Mouse (Mus musculus) right cerebral cortex, adult 2 months (tissue): ENCODE measurements around the gene Pacsin1.

Experiments
- DNase-seq, 2 experiments: peaks; one replicate each; pipeline ENCODE4 v3.0.0; 2021 to 2022; ENCODE audit warnings: low spot score in 2 of 2

Gene Pacsin1

DNA sequence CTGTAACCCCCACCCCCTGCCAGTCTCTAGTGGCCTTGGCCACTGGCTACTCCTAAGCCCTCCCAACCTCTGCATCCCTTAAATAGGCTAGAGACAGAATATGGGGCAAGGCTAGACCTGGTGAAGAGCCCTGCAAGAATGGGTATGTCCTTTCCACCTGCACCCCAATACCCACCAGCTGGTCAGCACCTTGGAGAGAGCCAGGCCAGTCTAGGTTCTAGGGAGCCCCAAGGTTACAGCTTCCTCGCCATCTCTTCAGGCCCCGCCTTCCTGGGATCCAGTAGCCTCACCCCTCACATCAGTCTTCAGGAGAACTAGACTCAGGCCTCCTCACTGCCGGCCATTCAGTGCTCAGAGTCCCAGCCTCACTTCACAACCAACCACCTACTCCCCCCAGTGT lies 69.0 kb downstream of the Pacsin1 start:
- no peak for DNase-seq

DNA sequence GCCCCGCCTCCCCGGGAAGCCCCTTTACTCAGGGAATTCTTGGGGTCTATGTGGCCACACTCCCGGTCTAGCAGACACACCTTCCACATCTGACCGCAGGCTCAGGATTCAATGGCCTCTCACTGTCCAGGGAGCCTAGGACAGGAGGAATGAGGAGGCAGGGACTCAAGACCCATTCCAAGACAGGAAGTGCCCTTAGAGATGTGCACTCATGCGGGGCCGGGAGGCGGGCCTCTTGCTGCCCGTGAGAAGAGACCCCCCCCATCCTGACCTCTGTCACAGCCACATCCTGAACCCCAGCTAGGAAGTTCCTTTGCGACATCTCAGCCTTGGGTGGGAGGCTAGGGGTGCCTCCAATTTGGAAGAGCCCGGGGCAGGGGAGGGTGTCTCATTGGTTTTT lies 69.7 kb downstream of the Pacsin1 start:
- no peak for DNase-seq

DNA sequence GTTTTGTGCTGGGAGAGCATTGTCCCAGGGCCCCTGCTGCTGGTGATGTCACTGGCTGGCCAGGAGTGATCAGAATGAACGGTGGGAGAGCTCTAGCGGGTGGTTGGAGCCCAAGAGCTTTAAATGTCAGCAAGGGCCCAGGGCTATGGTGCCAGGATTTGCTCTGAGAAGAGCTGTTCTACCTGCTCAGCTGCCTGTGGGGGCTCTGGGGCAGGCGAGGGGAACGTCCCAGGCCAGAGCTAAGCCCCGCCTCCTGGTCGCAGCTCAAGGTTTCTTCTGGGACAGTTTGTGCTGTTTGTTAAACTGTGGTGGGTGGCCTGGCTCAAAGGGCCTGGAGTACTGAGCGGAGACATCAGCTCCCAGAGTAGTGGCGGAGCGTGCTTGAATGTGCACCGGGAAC lies 70.1 kb downstream of the Pacsin1 start:
- no peak for DNase-seq

DNA sequence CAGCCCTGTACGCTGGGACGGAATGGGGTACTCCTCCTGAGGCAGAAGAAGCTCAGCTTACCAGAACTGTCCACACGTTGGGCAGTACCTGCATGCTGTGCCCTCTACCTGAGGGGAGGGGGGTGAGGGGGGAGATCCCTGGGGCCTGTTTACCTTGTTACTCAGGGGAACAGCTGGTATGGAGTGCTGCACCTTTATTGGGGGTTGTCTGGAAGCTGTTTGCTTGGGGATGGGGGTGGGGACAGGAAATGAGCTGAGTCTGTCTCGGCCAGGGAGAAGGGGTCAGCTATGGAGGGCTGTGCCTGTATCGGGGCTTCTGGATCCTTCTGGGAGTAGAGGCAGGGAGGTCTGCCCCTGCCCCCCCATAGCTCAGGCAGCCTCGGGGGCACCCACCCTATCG lies 71.2 kb downstream of the Pacsin1 start:
- DNase-seq = no peak

DNA sequence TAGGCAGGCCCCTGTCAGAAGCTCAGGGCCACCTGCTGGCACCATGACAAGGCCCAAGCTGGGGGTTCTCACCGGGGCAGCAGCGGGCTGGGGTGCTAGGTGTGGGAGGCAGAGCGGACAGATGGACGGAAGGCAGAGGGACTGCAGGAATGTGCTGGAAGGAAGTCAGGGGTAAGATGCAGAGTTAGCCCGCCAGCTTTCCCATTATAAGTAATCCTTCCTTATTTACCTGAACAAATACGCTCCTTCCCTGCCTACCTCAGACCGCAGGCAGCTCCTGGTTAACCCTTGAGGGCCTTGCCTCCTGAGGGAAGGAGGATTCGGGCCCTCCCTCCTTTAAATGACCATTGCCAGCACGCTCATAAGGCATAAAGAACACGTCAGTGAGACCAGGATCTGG lies 73.5 kb downstream of the Pacsin1 start, which contains the start of gene Spdef:
Gene Spdef (minus strand): TSS at position 186 of the 400 bp plus-strand sequence.
- no peak for DNase-seq

GRCm38 (mm10) chr17:27732152-27732551 lies 76.8 kb downstream of the Pacsin1 start:
- no peak for DNase-seq

GRCm38 (mm10) chr17:27732694-27733093 lies 77.4 kb downstream of the Pacsin1 start:
- no peak for DNase-seq

GRCm38 (mm10) chr17:27734344-27735073 lies 79.2 kb downstream of the Pacsin1 start:
- DNase-seq = no peak

- no peak for DNase-seq
These were observed 85.7 kb downstream of the Pacsin1 start for GRCm38 (mm10) chr17:27740961-27741360.

DNA sequence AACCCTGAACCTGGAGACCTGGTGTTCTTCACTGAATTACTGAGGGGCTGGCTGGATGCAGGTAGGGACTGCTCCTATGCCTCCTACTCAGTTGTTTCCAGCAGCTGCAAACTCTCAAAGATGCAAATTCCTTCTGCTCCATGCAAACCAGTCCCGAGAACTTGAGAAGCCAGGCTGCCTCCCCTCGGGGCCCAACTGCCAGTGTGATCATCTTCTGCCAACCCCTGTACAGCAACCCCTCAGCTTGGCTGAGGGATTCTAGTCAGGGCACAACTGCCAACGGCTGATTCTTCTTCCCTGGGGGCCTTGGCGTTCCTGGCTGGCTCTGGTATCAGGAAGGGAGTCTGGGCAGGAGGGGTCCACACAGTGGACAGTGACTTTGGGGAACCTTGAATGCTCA lies 91.1 kb downstream of the Pacsin1 start:
- no peak for DNase-seq

DNA sequence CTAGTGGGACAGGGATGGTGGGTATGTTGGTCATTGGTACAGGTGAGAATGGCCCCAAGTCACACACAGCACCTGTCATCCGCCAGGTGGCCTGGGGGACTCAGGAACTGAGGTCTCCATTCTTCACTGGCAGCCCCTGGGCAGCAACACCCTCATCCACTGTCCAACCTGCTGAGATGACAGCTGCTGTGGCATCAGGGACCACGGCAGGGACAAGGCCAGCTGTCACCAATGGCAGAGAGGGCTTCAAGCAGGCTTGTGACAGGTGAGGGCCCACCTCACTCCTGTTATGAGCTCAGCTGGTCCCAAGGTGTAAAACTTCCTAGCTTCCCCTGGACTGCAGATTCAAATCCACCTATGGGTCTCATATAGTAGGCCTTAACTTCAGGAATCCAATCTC lies 92.8 kb downstream of the Pacsin1 start:
- no peak for DNase-seq

GRCm38 (mm10) chr17:27750451-27750942 lies 95.2 kb downstream of the Pacsin1 start:
- no peak for DNase-seq

- DNase-seq = peak in 1 of 2 experiments; percentile 42
These were observed 96.2 kb downstream of the Pacsin1 start for GRCm38 (mm10) chr17:27751314-27752202.

- DNase-seq = no peak
These were observed 104.9 kb downstream of the Pacsin1 start for GRCm38 (mm10) chr17:27760169-27760568.
